Mouse (Mus musculus): ENCODE results near the gene Nudc. TPM values are rescaled to one million over a fixed set of nuclear protein-coding genes. Genes with fewer than 3 reads are reported as not detected.

Nudc gene
- polyA plus RNA-seq, 2 experiments: 180 to 184 TPM

- no peak for ATAC-seq (ENCODE audit: low FRiP score, low read depth)
- TF ChIP-seq POLR2A (IDR thresholded peaks at IDR 0.05; ENCODE audit: borderline replicate concordance, extremely low read depth, insufficient read depth, insufficient read length): no peak
Measured at GRCm38 (mm10) chr4:133485691-133486425, 59.9 kb downstream of the Nudc start.

GRCm38 (mm10) chr4:133484266-133485025 is 61.4 kb downstream of the Nudc start:
- peak overlapping the region; percentile 17 for H3K9ac ChIP-seq (ENCODE audit: low read depth, low read length, severe bottlenecking)
- 13% methylated on average over 22 of the region's 22 CpGs for WGBS
- H3K4me1 ChIP-seq (ENCODE audit: control insufficient read depth, insufficient read depth, low read length): peaks cover 10% of the 10 kb centered on the region; the same call in 1 of the 2 replicates
- no peak overlapping the region for H3K4me3 ChIP-seq (replicated peaks; ENCODE audit: low read length)
- H3K27me3 ChIP-seq (ENCODE audit: control insufficient read depth, insufficient read depth, low read length): peaks cover 21% of the 10 kb centered on the region
- H3K36me3 ChIP-seq (ENCODE audit: control insufficient read depth, insufficient read depth, low read length): no peaks in the 10 kb centered on the region
- no peaks in the 10 kb centered on the region for H3K9me3 ChIP-seq (ENCODE audit: control insufficient read depth, low read length)
- TF ChIP-seq POLR2A (IDR thresholded peaks at IDR 0.05; ENCODE audit: borderline replicate concordance, extremely low read depth, insufficient read depth, insufficient read length): no peak
- no peak overlapping the region for H3K27ac ChIP-seq (replicated peaks; ENCODE audit: low read depth, low read length)
- ATAC-seq (ENCODE audit: low FRiP score, low read depth) (no peak), DNase-seq (ENCODE audit: low spot score) (no peak)
- H3K4me2 ChIP-seq (replicated peaks; ENCODE audit: low read depth, low read length, severe bottlenecking): peak overlapping the region; percentile 23

More at GRCm38 (mm10) chr4:133485691-133486425, 59.9 kb downstream of the Nudc start:
- Histone ChIP-seq H3K36me3 (ENCODE audit: control insufficient read depth, insufficient read depth, low read length) (no peaks in the 10 kb centered on the region), H3K4me2 (replicated peaks; ENCODE audit: low read depth, low read length, severe bottlenecking) (no peak overlapping the region), H3K9ac (ENCODE audit: low read depth, low read length, severe bottlenecking) (no peak overlapping the region), H3K27ac (replicated peaks; ENCODE audit: low read depth, low read length) (no peak overlapping the region), H3K27me3 (ENCODE audit: control insufficient read depth, insufficient read depth, low read length) (peaks cover 12% of the 10 kb centered on the region), H3K9me3 (ENCODE audit: control insufficient read depth, low read length) (no peaks in the 10 kb centered on the region), H3K4me1 (ENCODE audit: control insufficient read depth, insufficient read depth, low read length) (peaks cover 2% of the 10 kb centered on the region; the same call in 1 of the 2 replicates), H3K4me3 (replicated peaks; ENCODE audit: low read length) (no peak overlapping the region)
- no peak for DNase-seq (ENCODE audit: low spot score)
- WGBS: 87% methylated on average over 28 of the region's 28 CpGs

Small RNA genes within 50 kb of the gene (microRNA-seq; reads per million reads assigned to microRNA genes)
- not detected for gene Gm23158

Other genes starting within 250 kb of the Nudc start
- 27.8 and 35.9 TPM in 2 replicates for gene Wdtc1, start 192.5 kb downstream of the Nudc start, polyA plus RNA-seq (2012; rRNA removed)
- gene Wdtc1, start 192.5 kb downstream of the Nudc start, polyA plus RNA-seq (2014; fragmentation: Nextera tagmentation; extraction: Ambion mirVana): 17.6 and 18.6 TPM in 2 replicates
- gene Slc9a1, start 176.3 kb downstream of the Nudc start, polyA plus RNA-seq (2012; rRNA removed): 36.7 and 46.7 TPM in 2 replicates
- gene Slc9a1, start 176.3 kb downstream of the Nudc start, polyA plus RNA-seq (2014; fragmentation: Nextera tagmentation; extraction: Ambion mirVana): 11.4 and 11.5 TPM in 2 replicates
- 0.80 and 1.0 TPM in 2 replicates for gene Tent5b, start 65.9 kb downstream of the Nudc start, polyA plus RNA-seq (2012; rRNA removed)
- 1.4 and 1.7 TPM in 2 replicates for gene Tent5b, start 65.9 kb downstream of the Nudc start, polyA plus RNA-seq (2014; fragmentation: Nextera tagmentation; extraction: Ambion mirVana)
- gene Trnp1, start 47.4 kb downstream of the Nudc start, polyA plus RNA-seq (2012; rRNA removed): 5.4 and 7.1 TPM in 2 replicates
- 5.0 and 6.1 TPM in 2 replicates for gene Trnp1, start 47.4 kb downstream of the Nudc start, polyA plus RNA-seq (2014; fragmentation: Nextera tagmentation; extraction: Ambion mirVana)
- 7.1 and 9.0 TPM in 2 replicates for gene Kdf1, start 27.0 kb downstream of the Nudc start, polyA plus RNA-seq (2012; rRNA removed)
- 13.5 and 18.8 TPM in 2 replicates for gene Kdf1, start 27.0 kb downstream of the Nudc start, polyA plus RNA-seq (2014; fragmentation: Nextera tagmentation; extraction: Ambion mirVana)
- 0.05 TPM in 1 of 2 replicates, not detected in the other for gene Nr0b2, start 7.4 kb upstream of the Nudc start, polyA plus RNA-seq (2012; rRNA removed)
- gene Nr0b2, start 7.4 kb upstream of the Nudc start, polyA plus RNA-seq (2014; fragmentation: Nextera tagmentation; extraction: Ambion mirVana): 0.17 TPM in 1 of 2 replicates, not detected in the other
- 8.0 and 8.4 TPM in 2 replicates for gene Gpatch3, start 28.7 kb upstream of the Nudc start, polyA plus RNA-seq (2012; rRNA removed)
- 8.1 and 9.2 TPM in 2 replicates for gene Gpatch3, start 28.7 kb upstream of the Nudc start, polyA plus RNA-seq (2014; fragmentation: Nextera tagmentation; extraction: Ambion mirVana)
- gene Gpn2, start 38.4 kb upstream of the Nudc start, polyA plus RNA-seq (2012; rRNA removed): 33.2 and 42.0 TPM in 2 replicates
- gene Gpn2, start 38.4 kb upstream of the Nudc start, polyA plus RNA-seq (2014; fragmentation: Nextera tagmentation; extraction: Ambion mirVana): 17.6 and 19.6 TPM in 2 replicates
- gene Sfn, start 56.2 kb upstream of the Nudc start, polyA plus RNA-seq (2012; rRNA removed): 112 and 139 TPM in 2 replicates
- gene Sfn, start 56.2 kb upstream of the Nudc start, polyA plus RNA-seq (2014; fragmentation: Nextera tagmentation; extraction: Ambion mirVana): 243 and 295 TPM in 2 replicates
- gene Zdhhc18, start 104.2 kb upstream of the Nudc start, polyA plus RNA-seq (2012; rRNA removed): 38.0 and 46.5 TPM in 2 replicates
- 4.0 and 7.0 TPM in 2 replicates for gene Zdhhc18, start 104.2 kb upstream of the Nudc start, polyA plus RNA-seq (2014; fragmentation: Nextera tagmentation; extraction: Ambion mirVana)
- gene Pigv, start 126.7 kb upstream of the Nudc start, polyA plus RNA-seq (2012; rRNA removed): 12.2 and 13.7 TPM in 2 replicates
- gene Pigv, start 126.7 kb upstream of the Nudc start, polyA plus RNA-seq (2014; fragmentation: Nextera tagmentation; extraction: Ambion mirVana): 10.9 and 12.5 TPM in 2 replicates
- 70.8 and 87.1 TPM in 2 replicates for gene Arid1a, start 210.8 kb upstream of the Nudc start, polyA plus RNA-seq (2012; rRNA removed)
- gene Arid1a, start 210.8 kb upstream of the Nudc start, polyA plus RNA-seq (2014; fragmentation: Nextera tagmentation; extraction: Ambion mirVana): 33.3 and 40.8 TPM in 2 replicates